Mouse (Mus musculus) kidney, adult 2 months (tissue): ENCODE data around the gene Ahcyl2.

Experiments used
- CTCF ChIP-seq: fragments of 200-500 bp; conservative IDR thresholded peaks from 2 replicates; pipeline ENCODE4 v1.5.1; 2011; ENCODE audit warnings: low read depth, mild to moderate bottlenecking, control low read depth, low read length, moderate library complexity, mixed read lengths; ENCODE audit not compliant: insufficient read depth, insufficient read length
- POLR2A ChIP-seq: fragments of 200-500 bp; IDR thresholded peaks from one replicate; pipeline ENCODE4 v1.6.1; 2011; ENCODE audit warnings: low read depth, low read length, control low read depth

DNA sequence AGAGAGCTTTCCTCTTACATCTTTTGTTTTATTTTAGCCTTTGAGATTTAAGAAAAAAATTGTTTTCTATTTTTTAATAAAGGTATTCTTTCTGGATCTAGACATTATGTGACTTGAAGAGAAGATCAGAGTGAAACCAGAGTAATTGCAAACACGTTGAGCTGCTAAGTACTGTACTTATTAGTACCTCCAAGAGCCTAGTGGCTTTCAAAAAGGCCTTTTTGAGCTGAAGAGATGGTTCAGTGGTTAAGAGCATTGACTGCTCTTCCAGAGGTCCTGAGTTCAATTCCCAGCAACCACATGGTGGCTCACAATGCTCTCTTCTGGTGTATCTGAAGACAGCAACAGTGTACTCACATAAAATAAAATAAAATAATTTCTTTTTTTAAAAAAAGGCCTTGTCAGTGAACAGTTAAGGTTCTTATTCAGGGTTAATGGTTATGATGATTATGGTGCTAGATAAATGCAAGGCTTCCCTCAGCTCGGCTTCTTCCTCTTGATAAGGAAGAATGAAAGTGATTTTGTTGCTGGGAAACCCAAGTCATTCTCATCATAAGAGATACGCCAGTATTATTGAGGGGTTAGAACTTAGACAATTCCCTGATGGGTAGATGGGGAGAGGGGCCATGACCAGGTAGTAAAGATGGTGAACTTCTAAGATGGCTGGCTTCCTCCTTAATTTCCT is 22.3 kb downstream of the Ahcyl2 start:
- TF ChIP-seq CTCF: no peak
- TF ChIP-seq POLR2A: no peak
